Mouse (Mus musculus): ENCODE data around the gene Brca2. TPM values are rescaled to one million over a fixed set of nuclear protein-coding genes. Genes with fewer than 3 reads are reported as not detected.
"Not testable (repeated sequence)": the region's sequence is repeated elsewhere in the genome, so short reads cannot be mapped to it uniquely, and the experiment has no call there.

The Brca2 gene
- polyA plus RNA-seq (2015; fragmentation: Nextera tagmentation; extraction: Ambion mirVana) = 8.7 and 9.6 TPM in 2 replicates

GRCm38 (mm10) chr5:150521937-150522866 is at the start of gene Brca2:
Gene Brca2, plus strand, starts transcription at chr5:150522630.
- 5% methylated on average over 63 of the region's 63 CpGs for WGBS
- ATAC-seq = peak; percentile 94
- no peaks in the 10 kb centered on the region for H3K36me3 ChIP-seq (ENCODE audit: control insufficient read depth, insufficient read depth, low read length)

GRCm38 (mm10) chr5:150477364-150477763 is 45.1 kb upstream of the Brca2 start:
- H3K4me3 ChIP-seq (ENCODE audit: low read depth, low read length) = no peak overlapping the region
- H3K36me3 ChIP-seq (ENCODE audit: control insufficient read depth, insufficient read depth, low read length) = peaks cover 32% of the 10 kb centered on the region
- H3K4me2 ChIP-seq (ENCODE audit: low read length) = no peak overlapping the region
- ATAC-seq = no peak
- no peaks in the 10 kb centered on the region for H3K27me3 ChIP-seq (ENCODE audit: control insufficient read depth, insufficient read depth, low read depth, low read length)
- 80% methylated on average over 4 of the region's 4 CpGs for WGBS
- no peaks in the 10 kb centered on the region for H3K9me3 ChIP-seq (replicated peaks; ENCODE audit: control insufficient read depth, low read length, poor library complexity, severe bottlenecking)
- no peaks in the 10 kb centered on the region for H3K4me1 ChIP-seq (ENCODE audit: control insufficient read depth, insufficient read depth, low read length)
- no peak overlapping the region for H3K9ac ChIP-seq (ENCODE audit: low read depth, low read length)
- no peak overlapping the region for H3K27ac ChIP-seq (ENCODE audit: low read length)

More at GRCm38 (mm10) chr5:150521937-150522866, at the start of gene Brca2:
- Histone ChIP-seq H3K27me3 (ENCODE audit: control insufficient read depth, insufficient read depth, low read depth, low read length) (no peaks in the 10 kb centered on the region), H3K9ac (ENCODE audit: low read depth, low read length) (peak within 1 kb of the TSS; percentile 78), H3K4me1 (ENCODE audit: control insufficient read depth, insufficient read depth, low read length) (peaks cover 7% of the 10 kb centered on the region; the same call in 1 of the 2 replicates), H3K9me3 (replicated peaks; ENCODE audit: control insufficient read depth, low read length, poor library complexity, severe bottlenecking) (no peaks in the 10 kb centered on the region), H3K4me3 (ENCODE audit: low read depth, low read length) (peak within 1 kb of the TSS; percentile 68), H3K4me2 (ENCODE audit: low read length) (peak within 1 kb of the TSS; percentile 57), H3K27ac (ENCODE audit: low read length) (peak within 1 kb of the TSS; percentile 62; the same call in 1 of the 2 replicates)

DNA sequence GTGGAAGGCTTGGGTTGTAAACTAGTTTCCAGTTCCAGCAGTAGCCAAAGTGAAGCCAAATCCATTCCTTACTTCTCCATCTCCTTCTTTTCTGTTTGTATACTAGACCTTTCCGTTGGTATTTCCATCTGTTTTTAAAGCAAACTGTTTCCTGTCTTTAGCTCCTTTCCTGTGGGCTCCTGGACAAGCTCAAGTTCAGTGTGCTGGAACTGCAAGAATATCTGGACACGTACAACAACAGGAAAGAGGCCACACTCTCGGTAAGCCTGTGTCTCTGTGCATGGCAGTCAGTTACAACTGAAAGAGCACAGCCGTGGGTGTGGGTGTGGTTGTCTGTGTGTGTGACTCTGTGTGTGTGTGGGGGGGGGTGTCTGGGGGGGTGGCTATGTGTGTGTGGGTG is 43.8 kb upstream of the Brca2 start:
- Histone ChIP-seq H3K27ac (ENCODE audit: low read length) (no peak overlapping the region), H3K9ac (ENCODE audit: low read depth, low read length) (no peak overlapping the region), H3K4me3 (ENCODE audit: low read depth, low read length) (no peak overlapping the region), H3K4me2 (ENCODE audit: low read length) (no peak overlapping the region), H3K36me3 (ENCODE audit: control insufficient read depth, insufficient read depth, low read length) (peaks cover 30% of the 10 kb centered on the region), H3K9me3 (replicated peaks; ENCODE audit: control insufficient read depth, low read length, poor library complexity, severe bottlenecking) (no peaks in the 10 kb centered on the region), H3K4me1 (ENCODE audit: control insufficient read depth, insufficient read depth, low read length) (no peaks in the 10 kb centered on the region), H3K27me3 (ENCODE audit: control insufficient read depth, insufficient read depth, low read depth, low read length) (no peaks in the 10 kb centered on the region)
- ATAC-seq = no peak
- 77% methylated on average over 4 of the region's 4 CpGs for WGBS

GRCm38 (mm10) chr5:150485198-150485597 is 37.2 kb upstream of the Brca2 start:
- Histone ChIP-seq H3K9me3 (replicated peaks; ENCODE audit: control insufficient read depth, low read length, poor library complexity, severe bottlenecking) (no peaks in the 10 kb centered on the region), H3K36me3 (ENCODE audit: control insufficient read depth, insufficient read depth, low read length) (peaks cover 32% of the 10 kb centered on the region), H3K27me3 (ENCODE audit: control insufficient read depth, insufficient read depth, low read depth, low read length) (no peaks in the 10 kb centered on the region), H3K4me1 (ENCODE audit: control insufficient read depth, insufficient read depth, low read length) (no peaks in the 10 kb centered on the region), H3K27ac (ENCODE audit: low read length) (no peak overlapping the region), H3K4me3 (ENCODE audit: low read depth, low read length) (no peak overlapping the region), H3K9ac (ENCODE audit: low read depth, low read length) (no peak overlapping the region), H3K4me2 (ENCODE audit: low read length) (no peak overlapping the region)
- no peak for ATAC-seq
- 75% methylated on average over 3 of the region's 3 CpGs for WGBS

GRCm38 (mm10) chr5:150490285-150490684 is 32.1 kb upstream of the Brca2 start:
- no peak overlapping the region for H3K4me2 ChIP-seq (ENCODE audit: low read length)
- peaks cover 22% of the 10 kb centered on the region for H3K36me3 ChIP-seq (ENCODE audit: control insufficient read depth, insufficient read depth, low read length)
- no peak for ATAC-seq
- no peaks in the 10 kb centered on the region for H3K9me3 ChIP-seq (replicated peaks; ENCODE audit: control insufficient read depth, low read length, poor library complexity, severe bottlenecking)
- WGBS = 90% methylated on average over 3 of the region's 3 CpGs
- no peaks in the 10 kb centered on the region for H3K4me1 ChIP-seq (ENCODE audit: control insufficient read depth, insufficient read depth, low read length)
- H3K27me3 ChIP-seq (ENCODE audit: control insufficient read depth, insufficient read depth, low read depth, low read length) = no peaks in the 10 kb centered on the region
- no peak overlapping the region for H3K9ac ChIP-seq (ENCODE audit: low read depth, low read length)
- no peak overlapping the region for H3K4me3 ChIP-seq (ENCODE audit: low read depth, low read length)
- no peak overlapping the region for H3K27ac ChIP-seq (ENCODE audit: low read length)

DNA sequence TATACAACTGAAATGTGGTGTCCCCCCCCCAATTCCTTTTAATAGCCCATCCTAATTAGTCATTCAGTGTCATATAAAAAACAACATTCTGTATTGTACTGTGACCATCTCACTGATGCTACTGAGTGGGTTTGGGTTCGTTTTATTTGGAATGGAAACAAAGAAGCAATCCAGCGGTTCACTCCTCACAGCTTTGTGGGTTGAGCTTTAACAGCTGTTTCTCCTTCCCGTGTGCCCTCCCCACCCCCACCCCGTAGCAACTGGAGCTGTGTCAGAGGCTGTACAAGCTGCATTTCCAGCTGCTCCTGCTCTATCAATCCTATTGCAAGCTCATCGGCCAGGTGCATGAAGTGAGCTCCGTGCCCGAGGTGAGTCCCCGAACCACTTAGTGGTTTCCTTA is 31.6 kb upstream of the Brca2 start:
- H3K9ac ChIP-seq (ENCODE audit: low read depth, low read length) = no peak overlapping the region
- 83% methylated on average over 8 of the region's 8 CpGs for WGBS
- no peaks in the 10 kb centered on the region for H3K27me3 ChIP-seq (ENCODE audit: control insufficient read depth, insufficient read depth, low read depth, low read length)
- no peaks in the 10 kb centered on the region for H3K9me3 ChIP-seq (replicated peaks; ENCODE audit: control insufficient read depth, low read length, poor library complexity, severe bottlenecking)
- H3K27ac ChIP-seq (ENCODE audit: low read length) = no peak overlapping the region
- no peak overlapping the region for H3K4me2 ChIP-seq (ENCODE audit: low read length)
- H3K4me3 ChIP-seq (ENCODE audit: low read depth, low read length) = no peak overlapping the region
- peaks cover 28% of the 10 kb centered on the region for H3K36me3 ChIP-seq (ENCODE audit: control insufficient read depth, insufficient read depth, low read length)
- H3K4me1 ChIP-seq (ENCODE audit: control insufficient read depth, insufficient read depth, low read length) = no peaks in the 10 kb centered on the region
- ATAC-seq = no peak

- not testable (repeated sequence) for H3K9ac ChIP-seq (ENCODE audit: low read depth, low read length); H3K9me3 ChIP-seq (replicated peaks; ENCODE audit: control insufficient read depth, low read length, poor library complexity, severe bottlenecking); H3K27me3 ChIP-seq (ENCODE audit: control insufficient read depth, insufficient read depth, low read depth, low read length); H3K4me3 ChIP-seq (ENCODE audit: low read depth, low read length); H3K27ac ChIP-seq (ENCODE audit: low read length); H3K4me1 ChIP-seq (ENCODE audit: control insufficient read depth, insufficient read depth, low read length); H3K4me2 ChIP-seq (ENCODE audit: low read length); ATAC-seq
- 91% methylated on average over 4 of the region's 4 CpGs for WGBS
- H3K36me3 ChIP-seq (ENCODE audit: control insufficient read depth, insufficient read depth, low read length) = peaks cover 30% of the 10 kb centered on the region
Observed at GRCm38 (mm10) chr5:150491573-150492173, 30.8 kb upstream of the Brca2 start.

GRCm38 (mm10) chr5:150495792-150496191 is 26.6 kb upstream of the Brca2 start:
- no peaks in the 10 kb centered on the region for H3K9me3 ChIP-seq (replicated peaks; ENCODE audit: control insufficient read depth, low read length, poor library complexity, severe bottlenecking)
- no peaks in the 10 kb centered on the region for H3K4me1 ChIP-seq (ENCODE audit: control insufficient read depth, insufficient read depth, low read length)
- H3K36me3 ChIP-seq (ENCODE audit: control insufficient read depth, insufficient read depth, low read length) = peaks cover 34% of the 10 kb centered on the region
- no peak overlapping the region for H3K4me2 ChIP-seq (ENCODE audit: low read length)
- ATAC-seq = no peak
- no peak overlapping the region for H3K4me3 ChIP-seq (ENCODE audit: low read depth, low read length)
- no peak overlapping the region for H3K9ac ChIP-seq (ENCODE audit: low read depth, low read length)
- no peak overlapping the region for H3K27ac ChIP-seq (ENCODE audit: low read length)
- H3K27me3 ChIP-seq (ENCODE audit: control insufficient read depth, insufficient read depth, low read depth, low read length) = no peaks in the 10 kb centered on the region
- 50% methylated on average over 6 of the region's 6 CpGs for WGBS
